Mouse (Mus musculus) CD4-positive, CD25-positive, alpha-beta regulatory T cell, adult 2 months (primary cell): Measurements from ENCODE around the gene 1700084M14Rik.
"Not testable (repeated sequence)": the region's sequence is repeated elsewhere in the genome, so short reads cannot be mapped to it uniquely, and the experiment has no call there.

ENCODE experiments used
- DNase-seq: peaks from one replicate; pipeline ENCODE4 v3.0.0-alpha.2; 2012; ENCODE audit warnings: low read depth, low spot score

Gene 1700084M14Rik

DNA sequence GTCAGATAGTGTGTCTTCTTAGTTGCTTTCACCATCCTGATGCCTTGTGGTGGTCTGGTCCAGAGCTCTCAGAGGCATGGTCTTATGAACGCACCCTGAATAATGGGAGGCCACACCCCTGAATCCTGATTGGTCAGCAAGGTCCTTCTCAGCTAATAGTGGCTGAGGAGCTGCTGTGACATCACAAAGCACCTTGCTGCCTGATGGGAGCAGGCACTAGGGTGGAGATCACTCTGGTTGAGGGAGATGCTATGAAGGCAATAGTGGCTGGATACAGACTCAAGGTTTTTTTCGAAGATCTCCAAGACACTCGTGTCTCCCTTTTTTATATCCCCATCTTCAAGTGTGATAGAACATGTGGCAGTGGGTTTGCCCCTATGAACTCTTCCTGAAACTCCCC, at the start of gene 1700084M14Rik:
Gene 1700084M14Rik, minus strand, starts transcription at position 101 of the 400 bp plus-strand sequence.
- DNase-seq, result not testable (repeated sequence)
